Mouse (Mus musculus) cerebellum, postnatal 4 days (tissue): Measurements from ENCODE around the gene Hdhd5.

Experiments
- DNase-seq, 2 experiments: peaks; one replicate each; pipeline ENCODE4 v3.0.0; 2022; ENCODE audit warnings: low spot score in 2 of 2, mixed read lengths in 1 of 2

The Hdhd5 gene

GRCm38 (mm10) chr6:120483211-120483626, 47.9 kb downstream of the Hdhd5 start:
- no peak for DNase-seq

- DNase-seq = no peak
Observed at GRCm38 (mm10) chr6:120482756-120483155, 48.4 kb downstream of the Hdhd5 start.

DNA sequence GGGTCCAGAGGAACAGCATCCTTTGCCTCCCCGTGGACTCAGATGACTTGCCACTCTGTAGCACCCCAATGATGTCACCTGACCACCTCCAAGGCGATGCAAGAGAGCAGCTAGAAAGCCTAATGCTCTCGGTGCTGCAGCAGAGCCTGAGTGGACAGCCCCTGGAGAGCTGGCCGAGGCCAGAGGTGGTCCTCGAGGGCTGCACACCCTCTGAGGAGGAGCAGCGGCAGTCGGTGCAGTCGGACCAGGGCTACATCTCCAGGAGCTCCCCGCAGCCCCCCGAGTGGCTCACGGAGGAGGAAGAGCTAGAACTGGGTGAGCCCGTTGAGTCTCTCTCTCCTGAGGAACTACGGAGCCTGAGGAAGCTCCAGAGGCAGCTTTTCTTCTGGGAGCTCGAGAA, 49.1 kb downstream of the Hdhd5 start:
- DNase-seq = no peak

GRCm38 (mm10) chr6:120481538-120481937, 49.6 kb downstream of the Hdhd5 start:
- no peak for DNase-seq

- no peak for DNase-seq
Observed at GRCm38 (mm10) chr6:120480361-120480760, 50.8 kb downstream of the Hdhd5 start.

GRCm38 (mm10) chr6:120479302-120479701, 51.8 kb downstream of the Hdhd5 start:
- DNase-seq = no peak

- no peak for DNase-seq
Observed at GRCm38 (mm10) chr6:120475288-120475687, 55.8 kb downstream of the Hdhd5 start.

- DNase-seq = peak in 1 of 2 experiments; percentile 36
Observed at GRCm38 (mm10) chr6:120473427-120473826, 57.7 kb downstream of the Hdhd5 start.

- DNase-seq = no peak
Observed at GRCm38 (mm10) chr6:120472455-120473140, 58.5 kb downstream of the Hdhd5 start.

GRCm38 (mm10) chr6:120471991-120472441, 59.1 kb downstream of the Hdhd5 start:
- DNase-seq = no peak

GRCm38 (mm10) chr6:120470666-120471065, 60.5 kb downstream of the Hdhd5 start:
- DNase-seq = no peak

- no peak for DNase-seq
Observed at GRCm38 (mm10) chr6:120469770-120470169, 61.3 kb downstream of the Hdhd5 start.

DNA sequence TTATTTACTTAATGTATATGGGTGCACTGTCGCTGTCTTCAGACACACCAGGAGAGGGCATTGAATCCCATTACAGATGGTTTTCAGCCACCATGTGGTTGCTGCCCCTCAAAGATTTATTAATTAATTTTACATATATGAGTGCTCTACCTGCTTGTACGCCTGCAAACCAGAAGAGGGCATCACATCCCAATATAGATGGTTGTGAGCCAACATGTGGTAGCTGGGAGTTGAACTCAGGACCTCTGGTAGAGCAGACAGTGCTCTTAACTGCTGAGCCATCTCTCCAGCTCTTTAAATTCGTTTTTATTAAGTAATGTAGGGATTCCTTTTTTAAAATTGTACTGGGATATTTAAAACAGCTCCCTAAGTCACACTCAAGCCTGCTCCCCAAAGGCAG, 61.9 kb downstream of the Hdhd5 start:
- DNase-seq = no peak

GRCm38 (mm10) chr6:120468259-120468658, 62.9 kb downstream of the Hdhd5 start:
- no peak for DNase-seq

DNA sequence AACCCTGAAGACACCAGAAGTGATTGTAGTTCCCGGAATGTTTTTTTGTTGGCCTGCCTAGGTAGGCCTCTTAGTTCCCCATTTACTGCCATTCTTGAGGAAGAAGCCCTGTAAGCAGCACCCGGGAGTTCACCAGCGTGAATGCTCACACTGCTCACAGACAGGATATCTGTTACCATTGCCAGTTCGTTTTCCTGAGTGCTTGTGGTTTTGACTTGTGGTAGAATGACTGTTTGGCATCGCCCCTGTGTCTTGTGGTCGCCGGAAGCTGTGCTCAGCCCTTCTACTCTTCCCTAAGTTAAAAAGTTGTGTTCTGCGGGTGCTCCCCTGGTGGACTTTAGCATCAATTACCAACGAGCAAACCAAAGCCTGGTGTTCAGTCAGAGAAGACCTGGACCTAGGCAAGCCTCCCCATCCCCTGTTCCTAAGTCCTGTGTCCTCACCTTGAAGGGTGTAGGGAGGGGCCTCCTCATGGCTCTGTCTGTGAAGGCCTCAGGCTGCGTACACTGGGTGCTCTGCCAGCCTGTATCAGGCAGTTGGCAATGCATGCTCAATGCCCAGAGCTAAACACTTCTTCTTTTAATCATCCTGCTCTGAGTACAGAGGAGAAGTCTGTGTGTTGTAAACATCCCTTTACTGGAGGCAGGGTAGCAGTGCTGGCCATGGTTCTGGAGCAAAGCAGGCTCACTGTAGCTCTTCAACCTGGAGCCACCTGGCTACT, 64.3 kb downstream of the Hdhd5 start:
- DNase-seq = no peak

DNA sequence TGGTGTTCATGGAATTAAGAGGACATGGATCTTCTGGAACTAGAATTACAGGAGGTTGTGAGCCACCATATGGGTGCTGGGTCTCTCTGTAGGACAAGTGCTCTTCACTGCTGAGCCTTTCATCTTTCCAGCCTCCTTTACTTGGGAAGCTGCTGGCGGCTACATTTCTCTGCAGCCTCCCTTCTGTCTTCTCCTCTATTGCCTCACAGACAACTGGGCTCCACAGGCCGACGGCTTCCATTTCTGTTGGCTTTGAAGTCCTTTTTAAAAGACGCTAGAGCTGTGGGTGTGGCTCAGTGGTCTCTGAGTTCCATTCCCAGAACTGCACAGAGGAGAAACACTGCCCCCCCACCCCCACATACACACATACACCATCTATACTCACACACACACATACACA, 65.7 kb downstream of the Hdhd5 start:
- DNase-seq = no peak

GRCm38 (mm10) chr6:120464406-120464939, 66.6 kb downstream of the Hdhd5 start:
- no peak for DNase-seq

GRCm38 (mm10) chr6:120463884-120464283, 67.2 kb downstream of the Hdhd5 start:
- DNase-seq = no peak

GRCm38 (mm10) chr6:120463086-120463871, 67.8 kb downstream of the Hdhd5 start, which contains the start of gene Il17ra:
Gene Il17ra (plus strand): TSS chr6:120463247.
- DNase-seq = peak in 1 of 2 experiments; percentile 44

GRCm38 (mm10) chr6:120462251-120462650, 68.9 kb downstream of the Hdhd5 start:
- no peak for DNase-seq

GRCm38 (mm10) chr6:120461217-120461616, 69.9 kb downstream of the Hdhd5 start:
- DNase-seq = no peak
